Mouse (Mus musculus) testis, postnatal 10 days (tissue): ENCODE measurements around the gene Smox.

Source experiments
- DNase-seq: peaks from one replicate; pipeline ENCODE4 v3.0.0; 2021; ENCODE audit warnings: low spot score

Gene Smox

GRCm38 (mm10) chr2:131484182-131484581 lies 7.1 kb upstream of the Smox start:
- no peak for DNase-seq

GRCm38 (mm10) chr2:131485126-131485525 lies 6.2 kb upstream of the Smox start:
- DNase-seq, result peak; percentile 30

- DNase-seq, result peak; percentile 12
Measured at GRCm38 (mm10) chr2:131486046-131486445, 5.2 kb upstream of the Smox start.

DNA sequence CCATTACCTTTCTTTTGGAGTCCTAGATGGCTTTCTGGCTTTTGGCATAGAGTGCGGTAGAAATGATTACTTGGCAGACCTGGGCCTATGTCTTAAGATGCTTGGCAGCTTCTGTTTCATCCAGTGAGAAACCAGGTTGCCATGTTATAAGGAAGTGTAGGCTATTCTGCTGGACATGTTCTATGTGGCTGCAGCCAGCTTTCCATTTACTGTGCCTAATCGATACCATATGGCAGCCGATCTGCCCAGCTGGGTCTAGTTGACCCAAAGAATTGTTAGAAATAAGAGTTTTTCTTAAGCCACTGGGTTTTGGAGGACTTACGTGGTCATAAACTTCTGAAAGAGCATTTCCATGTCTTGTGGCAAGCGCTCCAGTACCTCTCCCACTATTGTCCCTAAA lies 4.0 kb upstream of the Smox start:
- no peak for DNase-seq

DNA sequence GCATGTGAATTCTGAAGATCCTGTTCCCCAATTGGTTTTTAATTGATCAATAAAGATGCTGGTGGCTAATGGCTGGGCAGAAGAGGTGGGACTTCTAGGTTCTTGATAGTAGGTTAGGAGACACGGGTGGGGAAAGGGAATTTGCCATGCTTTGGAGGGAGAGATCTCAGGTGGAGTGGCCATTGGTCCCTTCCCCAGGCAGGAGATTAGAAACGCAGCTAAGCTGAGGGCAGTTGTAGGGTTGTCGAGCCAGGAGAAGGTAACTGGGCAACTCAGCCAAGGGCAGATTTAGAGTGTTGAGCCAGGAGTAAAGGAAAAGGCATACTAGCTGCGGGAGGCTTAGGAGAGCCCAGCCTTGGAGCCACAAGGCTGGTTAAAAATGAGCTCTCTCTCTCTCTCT lies 3.0 kb upstream of the Smox start:
- DNase-seq, result no peak

DNA sequence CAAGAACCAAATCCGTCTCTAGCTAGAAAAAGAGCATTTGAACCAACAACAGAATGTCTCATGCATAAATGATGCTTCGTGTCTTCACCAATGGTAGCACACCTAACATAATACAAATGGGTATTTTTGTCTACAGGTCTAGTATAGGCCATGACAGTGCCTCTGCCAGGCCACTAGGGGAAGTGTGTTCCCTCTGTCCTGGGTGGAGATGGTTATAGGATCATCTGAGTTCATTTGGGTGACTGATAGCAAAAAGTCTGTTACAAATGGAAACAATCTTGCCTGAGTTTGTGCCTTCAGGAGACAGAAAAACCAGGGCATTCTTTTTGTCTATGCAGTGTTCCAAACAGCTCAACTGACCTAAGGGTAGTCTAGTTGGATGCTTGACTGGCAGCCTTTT lies 2.4 kb upstream of the Smox start:
- no peak for DNase-seq

DNA sequence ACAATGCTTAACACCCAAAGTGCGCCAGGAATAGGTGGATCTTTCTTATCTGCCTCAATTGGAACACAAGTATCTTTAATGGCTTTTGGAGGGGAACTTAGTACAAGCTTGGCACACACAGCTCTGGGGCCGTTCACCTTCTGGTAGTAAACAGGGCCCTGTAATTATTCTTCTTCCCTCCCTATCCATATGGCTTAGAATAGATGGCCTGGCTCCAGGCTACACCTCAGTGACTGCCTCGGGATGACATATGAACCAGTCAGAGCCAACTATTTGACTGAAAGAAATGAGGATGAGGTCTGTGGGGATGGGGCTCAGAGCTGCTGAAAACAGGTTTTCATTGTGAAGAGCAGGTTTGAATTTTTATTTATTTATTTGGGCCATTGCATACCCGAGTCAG lies 1.7 kb upstream of the Smox start:
- no peak for DNase-seq

DNA sequence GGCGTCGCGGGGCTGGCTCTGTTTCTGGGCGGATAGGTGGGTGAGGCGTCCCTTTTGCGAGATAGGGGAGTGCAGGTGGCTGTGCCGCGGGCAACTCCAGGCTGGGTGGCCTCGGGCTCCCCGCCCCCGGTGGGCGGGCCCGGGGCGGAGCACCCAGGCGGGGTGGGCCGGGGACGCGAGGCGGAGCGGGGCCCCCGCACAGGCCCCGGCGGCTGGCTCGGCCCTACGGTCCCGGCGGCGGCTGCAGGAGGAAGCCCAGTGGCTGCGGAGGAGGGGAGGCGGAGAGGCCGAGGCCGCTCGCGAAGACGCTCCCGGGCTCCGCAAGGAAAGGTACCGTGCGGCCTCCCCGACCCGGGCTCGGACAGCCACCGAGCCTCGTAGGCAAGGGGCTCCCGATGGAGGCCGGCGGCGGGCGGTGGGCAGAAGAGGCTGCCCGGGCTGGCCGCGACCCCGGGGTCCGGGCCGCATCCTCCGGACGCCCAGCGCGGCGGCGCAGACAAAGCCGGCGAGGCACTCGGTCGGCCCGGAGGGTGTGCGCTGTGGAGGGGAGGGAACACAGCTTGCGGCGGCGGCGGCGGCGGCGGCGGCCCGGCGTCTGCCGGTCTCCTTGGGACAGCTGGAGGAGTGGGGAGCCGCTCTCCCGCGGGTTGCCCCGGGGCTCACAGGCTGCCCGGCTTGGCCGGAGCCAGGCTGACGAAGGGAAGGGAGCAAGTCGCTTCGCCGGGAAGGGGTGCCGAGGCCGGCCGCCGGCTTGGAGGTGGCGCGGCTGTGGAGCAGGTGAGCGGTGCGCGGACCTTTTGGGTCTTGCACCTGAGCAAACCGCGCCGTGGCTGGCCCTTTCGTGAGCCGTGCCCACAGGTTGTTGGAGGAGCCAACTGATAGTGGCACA lies 655 bp downstream of the Smox start:
- peak; percentile 86 for DNase-seq

GRCm38 (mm10) chr2:131492596-131493139 lies 1.4 kb downstream of the Smox start:
- peak; percentile 39 for DNase-seq

DNA sequence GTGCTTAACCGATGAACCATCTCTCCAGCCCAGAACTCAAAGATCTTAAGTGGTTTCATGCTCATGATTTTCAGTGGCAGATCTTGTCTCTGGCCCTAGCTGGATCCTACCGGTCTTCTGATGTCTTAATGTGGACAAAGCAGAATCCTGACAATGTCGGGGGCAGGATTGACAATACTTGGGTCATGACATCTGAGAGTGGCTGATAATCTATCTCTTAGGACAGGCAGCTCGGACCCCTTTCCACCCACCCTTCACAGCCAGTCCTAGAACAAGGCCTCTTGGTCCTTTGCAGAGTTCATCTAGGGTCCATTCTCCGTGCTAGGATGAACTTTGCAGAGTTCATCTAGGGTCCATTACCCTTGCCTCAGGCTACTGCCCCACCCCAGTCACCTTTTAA lies 2.1 kb downstream of the Smox start:
- DNase-seq, result no peak

GRCm38 (mm10) chr2:131495256-131495655 lies 4.0 kb downstream of the Smox start:
- no peak for DNase-seq

DNA sequence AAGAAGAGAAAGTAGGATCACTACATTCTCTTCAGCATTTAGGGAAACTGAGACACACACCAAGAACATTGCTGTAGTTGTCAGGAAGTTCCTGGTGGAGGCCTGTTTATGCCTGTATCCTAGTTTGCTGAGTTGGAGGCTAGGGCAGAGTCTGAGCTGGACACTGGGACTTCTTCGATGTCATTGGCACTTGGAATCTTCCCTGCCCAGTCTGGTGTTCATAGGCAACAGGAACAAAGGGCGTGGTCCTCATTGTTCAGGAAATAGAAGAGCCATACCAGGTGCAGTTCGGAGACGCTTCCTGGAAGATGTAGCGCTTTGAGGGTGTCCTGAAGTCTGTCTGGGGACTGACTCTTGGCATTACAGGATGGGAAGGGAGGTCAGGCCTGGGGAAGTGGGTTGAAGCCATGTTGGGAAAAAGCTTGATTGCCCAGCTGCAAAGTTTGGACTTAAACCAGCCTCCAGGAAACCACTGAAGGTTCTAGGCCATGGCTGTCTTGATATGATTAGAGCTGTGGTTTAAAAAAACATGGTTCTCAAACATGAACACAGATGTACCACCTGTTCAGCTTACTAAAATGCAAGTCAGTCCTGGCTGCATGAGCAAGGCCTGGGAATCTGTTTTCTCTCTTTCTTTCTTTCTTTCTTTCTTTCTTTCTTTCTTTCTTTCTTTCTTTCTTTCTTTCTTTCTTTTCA lies 5.0 kb downstream of the Smox start:
- no peak for DNase-seq

GRCm38 (mm10) chr2:131497224-131497856 lies 6.0 kb downstream of the Smox start:
- no peak for DNase-seq

DNA sequence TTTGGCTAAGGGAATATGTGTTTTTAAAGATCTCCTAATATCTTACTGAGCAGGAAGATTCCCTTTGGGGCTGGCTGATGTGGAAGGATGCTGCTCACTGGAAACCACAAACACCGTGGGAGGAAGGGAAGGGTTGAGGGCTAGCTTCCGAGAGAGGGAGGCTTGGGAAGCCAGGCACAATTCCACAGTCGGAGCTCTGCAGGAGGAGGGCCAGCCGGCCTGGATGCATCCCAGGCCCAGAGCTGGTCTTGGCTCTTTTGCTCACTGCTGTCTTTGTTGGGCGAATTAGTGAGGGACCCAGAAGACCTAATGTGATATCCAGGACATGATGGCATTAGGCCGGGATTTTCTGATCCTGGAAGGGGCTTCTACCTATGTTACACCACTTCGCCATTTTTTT lies 6.9 kb downstream of the Smox start:
- no peak for DNase-seq

DNA sequence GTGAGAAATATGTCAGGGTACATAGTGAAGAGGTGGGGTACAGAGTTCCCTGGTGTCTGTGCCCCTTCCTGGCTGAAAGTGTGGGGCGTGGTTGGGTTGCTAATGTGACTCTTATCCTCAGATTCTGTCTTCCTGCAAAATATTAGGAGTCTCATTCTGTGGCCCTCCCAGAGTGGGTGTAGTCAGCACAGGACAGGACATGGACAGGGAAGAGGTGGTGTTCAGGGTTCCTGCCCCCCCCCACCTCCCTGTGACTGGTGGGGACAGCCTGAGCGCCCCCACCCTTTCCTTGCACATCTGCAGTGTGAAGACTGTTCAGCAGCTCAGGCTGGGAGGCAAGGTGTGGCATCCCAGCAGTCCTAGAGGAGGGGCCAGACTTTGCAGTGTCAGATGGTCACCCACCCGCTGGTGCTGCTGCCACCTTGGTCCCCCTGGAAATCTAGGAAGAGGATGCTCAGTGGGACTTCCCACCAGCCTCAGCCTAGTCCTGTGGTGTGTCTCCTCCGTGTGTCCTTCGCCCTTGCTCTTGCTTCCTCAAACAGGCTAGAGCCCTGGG lies 8.1 kb downstream of the Smox start:
- DNase-seq, result no peak

GRCm38 (mm10) chr2:131501886-131502285 lies 10.6 kb downstream of the Smox start:
- DNase-seq, result no peak

DNA sequence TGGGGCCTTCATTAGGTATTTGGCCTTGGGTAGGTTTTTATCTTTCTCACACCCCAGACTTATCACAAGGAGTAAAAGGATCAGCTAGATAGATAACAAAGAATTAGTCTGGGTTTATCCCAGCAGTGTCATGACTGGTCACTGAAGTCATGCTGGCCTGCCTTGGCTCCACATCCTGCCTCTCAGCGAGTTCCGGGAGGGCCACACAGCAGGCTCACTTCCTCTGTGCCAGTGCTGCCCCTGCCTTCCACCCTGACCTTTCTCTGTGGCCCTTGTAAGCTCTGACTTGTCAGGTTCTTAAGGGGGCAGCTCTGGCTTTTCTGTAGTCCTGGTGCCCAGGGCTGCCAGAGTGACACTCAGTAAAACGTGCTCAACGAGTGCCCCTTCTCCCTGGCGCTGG lies 11.3 kb downstream of the Smox start:
- no peak for DNase-seq

GRCm38 (mm10) chr2:131505431-131505830 lies 14.1 kb downstream of the Smox start:
- no peak for DNase-seq

DNA sequence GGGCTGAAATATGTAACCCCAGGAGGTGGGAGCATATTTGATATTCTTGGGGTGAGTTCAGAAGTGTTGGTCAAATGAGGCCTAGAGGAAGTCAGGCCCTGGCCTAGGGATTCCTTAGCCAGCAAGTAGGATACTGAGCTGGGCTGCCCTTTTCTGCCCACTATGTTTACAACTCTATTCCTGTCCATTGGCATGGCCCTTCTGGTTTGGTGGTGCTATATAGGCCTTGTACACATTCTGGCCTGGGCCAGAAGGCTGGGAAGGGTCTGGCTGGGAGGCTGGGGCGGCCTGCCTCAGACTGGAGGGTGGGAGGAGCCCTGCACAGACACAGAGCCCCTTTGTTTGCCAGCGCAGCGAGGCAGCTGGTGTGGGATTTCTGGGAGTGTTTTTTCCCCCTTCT lies 15.1 kb downstream of the Smox start:
- DNase-seq, result no peak

- DNase-seq, result peak; percentile 66
Measured at GRCm38 (mm10) chr2:131508501-131508900, 17.2 kb downstream of the Smox start.

- DNase-seq, result peak; percentile 67
Measured at GRCm38 (mm10) chr2:131509671-131510313, 18.5 kb downstream of the Smox start.

- DNase-seq, result no peak
Measured at GRCm38 (mm10) chr2:131510531-131510930, 19.2 kb downstream of the Smox start.
